Mouse (Mus musculus) bone marrow, adult 2 months (tissue): ENCODE measurements around the gene Hebp1.

Experiments used
- CTCF ChIP-seq: fragments of 200-500 bp; IDR thresholded peaks from 2 replicates; pipeline ENCODE4 v1.5.1; 2011; ENCODE audit warnings: low read length, control low read depth; ENCODE audit not compliant: control insufficient read depth, insufficient read depth
- POLR2A ChIP-seq: fragments of 200-500 bp; IDR thresholded peaks from 2 replicates; pipeline ENCODE4 v1.6.1; 2011; ENCODE audit warnings: low read depth, mild to moderate bottlenecking, control low read depth, low read length, borderline replicate concordance; ENCODE audit not compliant: control insufficient read depth

- TF ChIP-seq CTCF (no peak), POLR2A (no peak)
These were observed 61.2 kb downstream of the Hebp1 start for GRCm38 (mm10) chr6:135136439-135137161.
